Mouse (Mus musculus): ENCODE data around the gene Irf6. TPM values are rescaled to one million over a fixed set of nuclear protein-coding genes. Genes with fewer than 3 reads are reported as not detected.

Gene Irf6
- total RNA-seq, 1 experiment, result 3.6 TPM

DNA sequence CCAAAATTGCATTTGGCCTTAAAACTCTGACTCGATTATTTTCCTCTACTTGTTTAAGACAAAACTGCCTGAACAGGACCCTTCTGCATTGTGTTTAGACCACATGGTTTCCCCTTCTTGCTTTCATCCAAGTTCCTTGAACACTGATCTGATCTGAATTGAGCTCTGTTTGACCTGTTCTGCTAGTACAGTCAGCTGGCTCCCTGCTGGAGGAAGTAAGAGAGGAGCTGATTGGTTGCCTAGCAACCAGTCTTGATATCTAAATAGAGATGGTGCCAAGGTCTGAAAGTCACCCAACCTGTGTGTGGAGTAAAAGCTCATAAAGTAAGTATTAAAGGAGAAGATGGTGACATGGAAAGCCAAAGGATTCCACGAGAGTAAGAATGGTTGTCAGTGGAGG, 16.9 kb downstream of the Irf6 start:
- in situ Hi-C loops (cut with MboI; ENCODE audit: low sequenced_read_pairs in 2 of 2, unreplicated experiment in 2 of 2), result no loop called here
- TF ChIP-seq MAFK (IDR thresholded peaks at IDR 0.05; ENCODE audit: insufficient read depth, low read depth, low read length) (no peak), CHD2 (IDR thresholded peaks at IDR 0.05; ENCODE audit: low read depth, low read length) (no peak), HCFC1 (IDR thresholded peaks at IDR 0.05; ENCODE audit: borderline replicate concordance, insufficient read depth, low read length) (no peak), ZNF384 (IDR thresholded peaks at IDR 0.05; ENCODE audit: low read depth, low read length) (no peak)
- no peak overlapping the region for H3K4me3 ChIP-seq (ENCODE audit: insufficient read depth in 1 of 2, low read depth in 1 of 2, low read length in 2 of 2, poor library complexity in 1 of 2, severe bottlenecking in 1 of 2)
- H3K9ac ChIP-seq (ENCODE audit: insufficient read depth, low read depth, low read length, poor library complexity, severe bottlenecking), result no peak overlapping the region
- no peaks in the 10 kb centered on the region for H3K9me3 ChIP-seq (ENCODE audit: control insufficient read depth, insufficient read depth, low read depth, low read length)
- no peaks in the 10 kb centered on the region for H3K36me3 ChIP-seq (ENCODE audit: control insufficient read depth, insufficient read depth, low read length, poor library complexity, severe bottlenecking)
- peaks cover 0 to 2% of the 10 kb centered on the region in 2 experiments; a peak in 2 of 4 replicates for H3K4me1 ChIP-seq (ENCODE audit: control insufficient read depth in 2 of 2, insufficient read depth in 2 of 2, low read length in 2 of 2, poor library complexity in 1 of 2)
- no peak overlapping the region for H3K27ac ChIP-seq (ENCODE audit: insufficient read depth, low read depth, low read length, poor library complexity, severe bottlenecking)
- no peak for DNase-seq (ENCODE audit: low read depth, low spot score)

DNA sequence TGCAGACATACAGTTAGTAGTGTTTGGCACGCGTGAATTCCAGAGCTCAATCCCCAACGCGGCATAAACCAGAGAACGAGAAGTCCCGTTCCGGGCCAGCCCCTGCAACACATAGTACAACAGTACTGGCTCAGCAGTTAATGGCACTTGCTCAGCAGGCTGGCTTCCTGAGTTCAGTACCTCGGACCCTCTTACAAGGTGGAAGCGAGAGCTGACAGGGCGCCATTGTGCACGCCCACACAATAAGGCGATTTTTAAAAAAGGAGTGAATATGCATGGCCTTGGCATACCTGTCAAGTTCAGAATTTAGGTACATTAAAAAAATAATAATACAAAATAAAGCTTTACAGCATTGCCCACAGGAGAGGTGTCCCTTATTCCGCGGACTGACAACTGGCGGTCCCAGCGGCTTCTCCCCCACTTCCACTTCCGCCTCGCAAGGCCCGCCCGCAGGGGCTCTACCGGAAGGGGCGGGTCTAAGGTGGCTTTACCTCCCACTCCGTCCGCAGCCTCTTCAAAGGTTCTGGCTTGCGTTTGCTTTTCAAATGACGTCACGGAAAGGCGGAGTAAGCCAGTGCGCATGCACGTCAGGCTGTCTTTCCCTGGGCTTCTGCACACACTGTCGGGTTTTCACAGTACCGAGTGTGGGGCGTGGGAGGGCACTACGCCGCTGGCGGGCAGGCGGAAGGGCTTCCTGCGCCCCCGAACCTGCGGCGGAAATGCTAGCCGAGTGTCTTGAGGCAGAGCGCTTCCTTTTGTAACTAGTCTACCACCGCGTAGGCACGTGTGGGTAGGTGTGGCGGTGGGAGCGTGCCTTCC, 20.3 kb downstream of the Irf6 start:
- Histone ChIP-seq H3K4me1 (ENCODE audit: control insufficient read depth in 2 of 2, insufficient read depth in 2 of 2, low read length in 2 of 2, poor library complexity in 1 of 2) (peaks cover 0 to 2% of the 10 kb centered on the region in 2 experiments; a peak in 2 of 4 replicates), H3K36me3 (ENCODE audit: control insufficient read depth, insufficient read depth, low read length, poor library complexity, severe bottlenecking) (no peaks in the 10 kb centered on the region), H3K9ac (ENCODE audit: insufficient read depth, low read depth, low read length, poor library complexity, severe bottlenecking) (peak overlapping the region; percentile 96), H3K9me3 (ENCODE audit: control insufficient read depth, insufficient read depth, low read depth, low read length) (no peaks in the 10 kb centered on the region), H3K4me3 (ENCODE audit: insufficient read depth in 1 of 2, low read depth in 1 of 2, low read length in 2 of 2, poor library complexity in 1 of 2, severe bottlenecking in 1 of 2) (peak overlapping the region; percentile 93 to 98), H3K27ac (ENCODE audit: insufficient read depth, low read depth, low read length, poor library complexity, severe bottlenecking) (no peak overlapping the region)
- peak; percentile 99 for DNase-seq (ENCODE audit: low read depth, low spot score)
- TF ChIP-seq HCFC1 (IDR thresholded peaks at IDR 0.05; ENCODE audit: borderline replicate concordance, insufficient read depth, low read length) (no peak; the same call in 1 of the 2 replicates), MAFK (IDR thresholded peaks at IDR 0.05; ENCODE audit: insufficient read depth, low read depth, low read length) (no peak), CHD2 (IDR thresholded peaks at IDR 0.05; ENCODE audit: low read depth, low read length) (no peak), ZC3H11A (IDR thresholded peaks at IDR 0.05; ENCODE audit: borderline replicate concordance, low read depth, low read length) (no peak), ZNF384 (IDR thresholded peaks at IDR 0.05; ENCODE audit: low read depth, low read length) (no peak)
- in situ Hi-C loops (cut with MboI; ENCODE audit: low sequenced_read_pairs in 2 of 2, unreplicated experiment in 2 of 2), result no loop called here

- TF ChIP-seq MAFK (IDR thresholded peaks at IDR 0.05; ENCODE audit: insufficient read depth, low read depth, low read length) (no peak), ZC3H11A (IDR thresholded peaks at IDR 0.05; ENCODE audit: borderline replicate concordance, low read depth, low read length) (no peak), ZNF384 (IDR thresholded peaks at IDR 0.05; ENCODE audit: low read depth, low read length) (no peak)
- DNase-seq (ENCODE audit: low read depth, low spot score), result no peak
- Histone ChIP-seq H3K36me3 (ENCODE audit: control insufficient read depth, insufficient read depth, low read length, poor library complexity, severe bottlenecking) (no peaks in the 10 kb centered on the region), H3K4me1 (ENCODE audit: control insufficient read depth in 2 of 2, insufficient read depth in 2 of 2, low read length in 2 of 2, poor library complexity in 1 of 2) (peaks cover 0 to 2% of the 10 kb centered on the region in 2 experiments; a peak in 2 of 4 replicates), H3K9ac (ENCODE audit: insufficient read depth, low read depth, low read length, poor library complexity, severe bottlenecking) (peak overlapping the region; percentile 73), H3K4me3 (ENCODE audit: insufficient read depth in 1 of 2, low read depth in 1 of 2, low read length in 2 of 2, poor library complexity in 1 of 2, severe bottlenecking in 1 of 2) (peak overlapping the region; percentile 76 to 98), H3K9me3 (ENCODE audit: control insufficient read depth, insufficient read depth, low read depth, low read length) (no peaks in the 10 kb centered on the region), H3K27ac (ENCODE audit: insufficient read depth, low read depth, low read length, poor library complexity, severe bottlenecking) (no peak overlapping the region)
- in situ Hi-C loops (cut with MboI; ENCODE audit: low sequenced_read_pairs in 2 of 2, unreplicated experiment in 2 of 2), result no loop called here
Observed at GRCm38 (mm10) chr1:193173810-193174129, 20.9 kb downstream of the Irf6 start.

GRCm38 (mm10) chr1:193174143-193174733, 21.3 kb downstream of the Irf6 start:
- peak overlapping the region; percentile 73; the same call in 1 of the 2 replicates for H3K9ac ChIP-seq (ENCODE audit: insufficient read depth, low read depth, low read length, poor library complexity, severe bottlenecking)
- H3K4me3 ChIP-seq (ENCODE audit: insufficient read depth in 1 of 2, low read depth in 1 of 2, low read length in 2 of 2, poor library complexity in 1 of 2, severe bottlenecking in 1 of 2), result peak overlapping the region; percentile 76 to 98
- H3K36me3 ChIP-seq (ENCODE audit: control insufficient read depth, insufficient read depth, low read length, poor library complexity, severe bottlenecking), result no peaks in the 10 kb centered on the region
- no peak overlapping the region for H3K27ac ChIP-seq (ENCODE audit: insufficient read depth, low read depth, low read length, poor library complexity, severe bottlenecking)
- DNase-seq (ENCODE audit: low read depth, low spot score), result no peak
- TF ChIP-seq ZC3H11A (IDR thresholded peaks at IDR 0.05; ENCODE audit: borderline replicate concordance, low read depth, low read length), result no peak
- TF ChIP-seq HCFC1 (IDR thresholded peaks at IDR 0.05; ENCODE audit: borderline replicate concordance, insufficient read depth, low read length), result no peak
- in situ Hi-C loops (cut with MboI; ENCODE audit: low sequenced_read_pairs in 2 of 2, unreplicated experiment in 2 of 2), result no loop called here
- H3K4me1 ChIP-seq (ENCODE audit: control insufficient read depth in 2 of 2, insufficient read depth in 2 of 2, low read length in 2 of 2, poor library complexity in 1 of 2), result peaks cover 0 to 2% of the 10 kb centered on the region in 2 experiments; a peak in 2 of 4 replicates
- H3K9me3 ChIP-seq (ENCODE audit: control insufficient read depth, insufficient read depth, low read depth, low read length), result no peaks in the 10 kb centered on the region

All from ES-E14 (cell line).